Mouse (Mus musculus) C2C12 (cell line): ENCODE results near the gene Radil. TPM values are rescaled to one million over a fixed set of nuclear protein-coding genes. Genes with fewer than 3 reads are reported as not detected.

Experiments used
- H3K27me3 ChIP-seq: one replicate; pipeline ENCODE4 v1.6.1; 2011; ENCODE audit not compliant: control insufficient read depth, insufficient read depth, insufficient read length
- H3K36me3 ChIP-seq: one replicate; pipeline ENCODE4 v1.6.1; 2011; ENCODE audit not compliant: control insufficient read depth, insufficient read depth
- H3K4me3 ChIP-seq: one replicate; pipeline ENCODE4 v1.5.1; 2011; ENCODE audit warnings: mild to moderate bottlenecking, control low read depth; ENCODE audit not compliant: poor library complexity, insufficient read depth, severe bottlenecking
- H3K79me2 ChIP-seq: one replicate; pipeline ENCODE4 v1.6.1; 2011; ENCODE audit not compliant: control insufficient read depth, insufficient read depth
- H3K79me3 ChIP-seq: one replicate; pipeline ENCODE4 v1.6.1; 2011; ENCODE audit warnings: low read depth, control low read depth
- H3ac ChIP-seq: one replicate; pipeline ENCODE3; 2011; ENCODE audit warnings: low read depth; ENCODE audit not compliant: control insufficient read depth, insufficient read length
- CEBPB ChIP-seq: IDR thresholded peaks from one replicate; pipeline ENCODE4 v1.6.1; 2011; ENCODE audit warnings: low read depth, mild to moderate bottlenecking, control low read depth, moderate library complexity
- CTCF ChIP-seq: IDR thresholded peaks from one replicate; pipeline ENCODE4 v1.5.1; 2011; ENCODE audit not compliant: control insufficient read depth, insufficient read depth, insufficient read length
- FOSL1 ChIP-seq: IDR thresholded peaks from one replicate; pipeline ENCODE4 v1.8.0; 2011; ENCODE audit warnings: mild to moderate bottlenecking, low read length; ENCODE audit not compliant: poor library complexity, insufficient read depth, severe bottlenecking
- MAX ChIP-seq: IDR thresholded peaks from one replicate; pipeline ENCODE4 v1.6.1; 2011; ENCODE audit warnings: mild to moderate bottlenecking, control low read depth
- MYOD1 ChIP-seq: IDR thresholded peaks from one replicate; pipeline ENCODE4 v1.6.1; 2011; ENCODE audit warnings: low read depth; ENCODE audit not compliant: control insufficient read depth, insufficient read length
- MYOG ChIP-seq: IDR thresholded peaks from one replicate; pipeline ENCODE4 v1.6.1; 2011; ENCODE audit not compliant: control insufficient read depth, insufficient read length; ENCODE audit errors: extremely low read depth
- USF1 ChIP-seq: IDR thresholded peaks from one replicate; pipeline ENCODE4 v1.6.1; 2011; ENCODE audit warnings: low read depth, mild to moderate bottlenecking, control low read depth, moderate library complexity
- polyA plus RNA-seq: library from polyadenylated mRNA; unstranded; fragments of >200 nt; fragmentation: generic; extraction: Trizol; gene quantifications from one replicate; pipeline ENCODE4 v1.2.1, GENCODE M21; 2012; ENCODE audit warnings: missing spikeins

Gene Radil
- polyA plus RNA-seq, 1 experiment, result 2.5 TPM

GRCm38 (mm10) chr5:142509141-142510060 is 41.5 kb downstream of the Radil start:
- Histone ChIP-seq H3K79me2 (no peaks in the 10 kb centered on the region), H3K4me3 (no peak overlapping the region)
- TF ChIP-seq USF1 (no peak), MYOG (no peak), MAX (no peak), FOSL1 (no peak), MYOD1 (no peak), CEBPB (no peak), CTCF (no peak)

GRCm38 (mm10) chr5:142505695-142506423 is 45.0 kb downstream of the Radil start:
- no peak overlapping the region for H3ac ChIP-seq
- no peaks in the 10 kb centered on the region for H3K79me3 ChIP-seq
- H3K4me3 ChIP-seq, result no peak overlapping the region
- no peak for TF ChIP-seq USF1
- no peak for TF ChIP-seq MYOG
- TF ChIP-seq CTCF, result peak; percentile 28
- no peak for TF ChIP-seq FOSL1
- no peak for TF ChIP-seq MYOD1
- no peak for TF ChIP-seq MAX
- no peak for TF ChIP-seq CEBPB
- H3K79me2 ChIP-seq, result no peaks in the 10 kb centered on the region
- no peaks in the 10 kb centered on the region for H3K36me3 ChIP-seq
- H3K27me3 ChIP-seq, result no peaks in the 10 kb centered on the region

More at GRCm38 (mm10) chr5:142509141-142510060, 41.5 kb downstream of the Radil start:
- Histone ChIP-seq H3K36me3 (no peaks in the 10 kb centered on the region), H3K79me3 (no peaks in the 10 kb centered on the region), H3ac (no peak overlapping the region), H3K27me3 (no peaks in the 10 kb centered on the region)

- H3K79me2 ChIP-seq, result no peaks in the 10 kb centered on the region
- no peak for TF ChIP-seq USF1
- no peaks in the 10 kb centered on the region for H3K27me3 ChIP-seq
- H3K79me3 ChIP-seq, result no peaks in the 10 kb centered on the region
- no peaks in the 10 kb centered on the region for H3K36me3 ChIP-seq
- H3K4me3 ChIP-seq, result no peak overlapping the region
- H3ac ChIP-seq, result no peak overlapping the region
Measured at GRCm38 (mm10) chr5:142504175-142504574, 46.7 kb downstream of the Radil start.

- peak; percentile 83 for TF ChIP-seq CTCF
- peak; percentile 56 for TF ChIP-seq USF1
- TF ChIP-seq MAX, result no peak
- no peaks in the 10 kb centered on the region for H3K36me3 ChIP-seq
- H3ac ChIP-seq, result no peak overlapping the region
- H3K79me3 ChIP-seq, result no peaks in the 10 kb centered on the region
- H3K79me2 ChIP-seq, result no peaks in the 10 kb centered on the region
- no peak overlapping the region for H3K4me3 ChIP-seq
- H3K27me3 ChIP-seq, result no peaks in the 10 kb centered on the region
Measured at GRCm38 (mm10) chr5:142502414-142502813, 48.5 kb downstream of the Radil start.

GRCm38 (mm10) chr5:142500918-142501317 is 50.0 kb downstream of the Radil start:
- Histone ChIP-seq H3K4me3 (no peak overlapping the region), H3K79me3 (no peaks in the 10 kb centered on the region), H3K27me3 (no peaks in the 10 kb centered on the region), H3ac (no peak overlapping the region), H3K79me2 (no peaks in the 10 kb centered on the region), H3K36me3 (no peaks in the 10 kb centered on the region)
- TF ChIP-seq CTCF (no peak), MYOG (no peak), FOSL1 (no peak), USF1 (no peak), MAX (no peak), CEBPB (no peak), MYOD1 (no peak)

- Histone ChIP-seq H3ac (no peak overlapping the region), H3K4me3 (no peak overlapping the region), H3K27me3 (no peaks in the 10 kb centered on the region), H3K79me2 (no peaks in the 10 kb centered on the region), H3K36me3 (no peaks in the 10 kb centered on the region), H3K79me3 (no peaks in the 10 kb centered on the region)
- TF ChIP-seq FOSL1, result no peak
- TF ChIP-seq USF1, result no peak
- TF ChIP-seq MAX, result no peak
- no peak for TF ChIP-seq MYOG
- TF ChIP-seq CTCF, result peak; percentile 52
Measured at GRCm38 (mm10) chr5:142498964-142499363, 51.9 kb downstream of the Radil start.
